Comparison of ENCODE assay signal across 8 mouse cellular contexts in the genomic region with DNA sequence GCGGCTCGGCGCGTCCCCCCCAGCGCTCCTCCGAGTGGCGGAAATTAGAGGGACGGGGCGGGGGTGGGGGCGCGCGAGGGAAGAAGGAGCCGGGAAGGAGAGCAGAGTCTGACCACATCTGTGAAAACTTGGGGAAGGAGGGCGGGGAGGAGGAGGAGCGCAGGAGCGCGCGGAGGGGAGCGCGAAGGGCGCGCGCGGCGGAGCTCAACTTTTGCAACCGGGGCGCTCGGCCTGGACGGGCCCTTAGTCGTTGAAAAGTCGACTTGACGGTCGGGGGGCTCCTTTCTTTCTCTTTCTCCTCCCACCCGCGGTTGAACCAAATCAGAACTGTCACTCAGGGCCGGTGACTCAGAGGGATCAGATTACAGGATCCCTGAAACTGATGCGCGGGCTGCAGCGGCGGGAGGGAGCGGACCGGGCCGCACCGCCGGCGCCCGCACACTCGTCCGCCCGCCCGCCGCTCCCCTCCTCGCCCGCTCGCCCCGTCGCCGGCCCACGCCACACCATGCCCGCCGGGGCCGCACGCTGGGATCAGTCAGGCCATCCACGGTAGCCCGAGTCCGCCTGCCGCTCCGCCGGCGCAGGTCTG. TPM values are rescaled to one million over a fixed set of nuclear protein-coding genes. Genes with fewer than 3 reads are reported as not detected.
DNase-seq lines count a peak whose midpoint lies in the region; ATAC-seq and TF ChIP-seq lines count a peak whose summit lies in the region.

No protein-coding gene starts in this region.

- H3K4me2 ChIP-seq in heart, embryonic 16.5 days (ENCODE audit: low read depth, low read length) = peak overlapping the region; percentile 90
- peak overlapping the region; percentile 71 for H3K4me2 ChIP-seq in midbrain, embryonic 11.5 days

- H3K27me3 ChIP-seq in forebrain, embryonic 10.5 days (ENCODE audit: poor library complexity, severe bottlenecking) = no peaks in the 10 kb centered on the region
- H3K27me3 ChIP-seq in heart, embryonic 16.5 days (ENCODE audit: control insufficient read depth, insufficient read depth, low read length) = peaks cover 35% of the 10 kb centered on the region
- H3K27me3 ChIP-seq in limb, embryonic 10.5 days (ENCODE audit: low read depth, poor library complexity, severe bottlenecking) = no peaks in the 10 kb centered on the region
- peaks cover 4% of the 10 kb centered on the region for H3K27me3 ChIP-seq in midbrain, embryonic 11.5 days (ENCODE audit: control insufficient read depth, insufficient read depth, low read length)
- H3K27me3 ChIP-seq in testis, adult 2 months (ENCODE audit: control insufficient read depth, insufficient read depth, low read length) = no peaks in the 10 kb centered on the region

- no peaks in the 10 kb centered on the region for H3K36me3 ChIP-seq in forebrain, embryonic 10.5 days (replicated peaks)
- no peaks in the 10 kb centered on the region for H3K36me3 ChIP-seq in heart, embryonic 16.5 days (ENCODE audit: control insufficient read depth, insufficient read depth)
- no peaks in the 10 kb centered on the region for H3K36me3 ChIP-seq in limb, embryonic 10.5 days
- no peaks in the 10 kb centered on the region for H3K36me3 ChIP-seq in midbrain, embryonic 11.5 days (ENCODE audit: control insufficient read depth, insufficient read depth, low read length)
- H3K36me3 ChIP-seq in testis, adult 2 months (ENCODE audit: control insufficient read depth, insufficient read depth, low read length) = no peaks in the 10 kb centered on the region

- peak; percentile 71 for ATAC-seq in heart, embryonic 16.5 days (replicated peaks; ENCODE audit: extremely low read depth, insufficient read depth, low FRiP score)
- peak; percentile 81 for ATAC-seq in midbrain, embryonic 11.5 days (ENCODE audit: low FRiP score)

- peak; percentile 89 for DNase-seq in 3T3-L1 (ENCODE audit: low read depth, low spot score)
- DNase-seq in R1 (ENCODE audit: low read depth, low spot score) = peak; percentile 82
- DNase-seq in forebrain, embryonic 10.5 days (ENCODE audit: extremely low spot score, low spot score) = peak; percentile 86
- DNase-seq in limb, embryonic 10.5 days (ENCODE audit: low spot score) = peak; percentile 87
- DNase-seq in midbrain, embryonic 11.5 days (ENCODE audit: low spot score, missing footprints) = no peak
- no peak for DNase-seq in cerebellum, adult 9-11 months

- TF ChIP-seq POLR2A in testis, adult 2 months (IDR thresholded peaks at IDR 0.05; ENCODE audit: control insufficient read depth, low read depth, low read length) = no peak

- TF ChIP-seq CTCF in testis, adult 2 months (IDR thresholded peaks at IDR 0.05; ENCODE audit: control insufficient read depth, insufficient read depth, insufficient replicate concordance, low read depth, low read length) = no peak

- H3K9me3 ChIP-seq in forebrain, embryonic 10.5 days = no peaks in the 10 kb centered on the region
- H3K9me3 ChIP-seq in heart, embryonic 16.5 days (replicated peaks; ENCODE audit: control insufficient read depth, low read length) = no peaks in the 10 kb centered on the region
- H3K9me3 ChIP-seq in limb, embryonic 10.5 days (replicated peaks) = no peaks in the 10 kb centered on the region
- no peaks in the 10 kb centered on the region for H3K9me3 ChIP-seq in midbrain, embryonic 11.5 days (ENCODE audit: control insufficient read depth, low read length)

- H3K27ac ChIP-seq in forebrain, embryonic 10.5 days = peak overlapping the region; percentile 100
- peak overlapping the region; percentile 89 for H3K27ac ChIP-seq in heart, embryonic 16.5 days (ENCODE audit: low read length)
- H3K27ac ChIP-seq in limb, embryonic 10.5 days = peak overlapping the region; percentile 100
- peak overlapping the region; percentile 98 for H3K27ac ChIP-seq in midbrain, embryonic 11.5 days (ENCODE audit: low read depth, low read length)
- no peak overlapping the region for H3K27ac ChIP-seq in testis, adult 2 months (ENCODE audit: control insufficient read depth, insufficient read depth, low read depth, low read length)

- H3K4me1 ChIP-seq in forebrain, embryonic 10.5 days = peaks cover 59% of the 10 kb centered on the region
- 0 out of 2 replicates have a peak, but pooled peaks cover 2% of the 10 kb centered on the region for H3K4me1 ChIP-seq in heart, embryonic 16.5 days (ENCODE audit: control insufficient read depth, insufficient read depth, low read length)
- H3K4me1 ChIP-seq in limb, embryonic 10.5 days = peaks cover 44% of the 10 kb centered on the region
- H3K4me1 ChIP-seq in midbrain, embryonic 11.5 days (ENCODE audit: control insufficient read depth, insufficient read depth, low read length) = peaks cover 12% of the 10 kb centered on the region
- peaks cover 10% of the 10 kb centered on the region for H3K4me1 ChIP-seq in testis, adult 2 months (ENCODE audit: control insufficient read depth, insufficient read depth, low read length)

- under 1% methylated on average over 70 of the region's 70 CpGs for WGBS in forebrain, embryonic 10.5 days
- WGBS in heart, embryonic 16.5 days = under 1% methylated on average over 59 of the region's 70 CpGs
- under 1% methylated on average over 61 of the region's 70 CpGs for WGBS in limb, embryonic 10.5 days
- WGBS in midbrain, embryonic 11.5 days = under 1% methylated on average over 68 of the region's 70 CpGs

- H3K9ac ChIP-seq in heart, embryonic 16.5 days (ENCODE audit: low read length) = peak overlapping the region; percentile 84
- peak overlapping the region; percentile 98 for H3K9ac ChIP-seq in midbrain, embryonic 11.5 days (ENCODE audit: low read length)

- H3K4me3 ChIP-seq in forebrain, embryonic 10.5 days = peak overlapping the region; percentile 96
- H3K4me3 ChIP-seq in heart, embryonic 16.5 days (ENCODE audit: low read length) = peak overlapping the region; percentile 75
- peak overlapping the region; percentile 98 for H3K4me3 ChIP-seq in limb, embryonic 10.5 days
- H3K4me3 ChIP-seq in midbrain, embryonic 11.5 days (ENCODE audit: low read depth, low read length) = peak overlapping the region; percentile 90
- peak overlapping the region; percentile 80 for H3K4me3 ChIP-seq in testis, adult 2 months (ENCODE audit: control insufficient read depth, low read depth, low read length)

RNA-seq across cellular contexts. Expression of a gene that starts 0.6 kb away (rescaled TPM):
- polyA plus RNA-seq in forebrain, embryonic 10.5 days (2016; fragmentation: Nextera tagmentation; extraction: Ambion mirVana) = 60.3 and 62.2 TPM in 2 replicates
- polyA plus RNA-seq in heart, embryonic 16.5 days (2015; fragmentation: Nextera tagmentation; extraction: Ambion mirVana) = 4.3 and 5.7 TPM in 2 replicates
- 57.9 and 65.0 TPM in 2 replicates for polyA plus RNA-seq in limb, embryonic 10.5 days (2016; fragmentation: Nextera tagmentation; extraction: Ambion mirVana)
- polyA plus RNA-seq in midbrain, embryonic 11.5 days (2014; fragmentation: Nextera tagmentation; extraction: Ambion mirVana) = 36.4 and 41.5 TPM in 2 replicates
- polyA plus RNA-seq in testis, adult 2 months (2012; rRNA removed) = 0.90 and 1.2 TPM in 2 replicates

Comparison
In these comparisons a context has a peak if more than half of its experiments do, and no peak if none do; other contexts are left out.
1. DNase-seq: peak in 3T3-L1 (single experiment), R1 (single experiment), forebrain, embryonic 10.5 days (single experiment) and limb, embryonic 10.5 days (single experiment); none in midbrain, embryonic 11.5 days (single experiment) and cerebellum, adult 9-11 months (single experiment).
2. Peak in every context shown above with its lines, with median percentiles within 50 percentile points of each other: H3K4me3 ChIP-seq.